Mouse (Mus musculus) limb, embryonic 14.5 days (tissue): ENCODE measurements around the gene Myo9a. TPM values are rescaled to one million over a fixed set of nuclear protein-coding genes. Genes with fewer than 3 reads are reported as not detected.
"Not testable (repeated sequence)": the region's sequence is repeated elsewhere in the genome, so short reads cannot be mapped to it uniquely, and the experiment has no call there.

Source experiments
- ATAC-seq: fragments of 200-750 bp; cut with Nextera tagmentation; 2 replicates; pipeline ENCODE4 v1.8.0; 2017; ENCODE audit warnings: low read depth, moderate number of reproducible peaks, moderate TSS enrichment; ENCODE audit not compliant: low FRiP score
- DNase-seq: peaks from one replicate; pipeline ENCODE4 v3.0.0-alpha.2; 2015; ENCODE audit warnings: low spot score
- H3K27ac ChIP-seq: fragments of 300-500 bp; sonication (generic); replicated peaks from 2 replicates; pipeline ENCODE4 v1.5.1; 2014; ENCODE audit warnings: low read depth, mild to moderate bottlenecking, low read length, moderate library complexity, mixed read lengths
- H3K27me3 ChIP-seq: fragments of 300-500 bp; sonication (generic); 2 replicates; pipeline ENCODE4 v1.6.1; 2014; ENCODE audit warnings: low read length, mixed read lengths; ENCODE audit not compliant: control insufficient read depth, insufficient read depth
- H3K36me3 ChIP-seq: fragments of 300-500 bp; sonication (generic); 2 replicates; pipeline ENCODE4 v1.6.1; 2014; ENCODE audit warnings: mild to moderate bottlenecking, low read length, moderate library complexity, mixed read lengths; ENCODE audit not compliant: control insufficient read depth, insufficient read depth
- H3K4me1 ChIP-seq: fragments of 300-500 bp; sonication (generic); 2 replicates; pipeline ENCODE4 v1.6.1; 2014; ENCODE audit warnings: antibody characterized with exemption, low read length, mixed read lengths; ENCODE audit not compliant: control insufficient read depth, insufficient read depth
- H3K4me2 ChIP-seq: fragments of 300-500 bp; sonication (generic); replicated peaks from 2 replicates; pipeline ENCODE4 v1.6.1; 2014; ENCODE audit warnings: low read depth, mild to moderate bottlenecking, low read length, moderate library complexity; ENCODE audit not compliant: severe bottlenecking
- H3K4me3 ChIP-seq: fragments of 300-500 bp; sonication (generic); replicated peaks from 2 replicates; pipeline ENCODE4 v1.5.1; 2014; ENCODE audit warnings: low read length
- H3K9ac ChIP-seq: fragments of 300-500 bp; sonication (generic); 2 replicates; pipeline ENCODE4 v1.6.1; 2014; ENCODE audit warnings: mild to moderate bottlenecking, low read depth, low read length, moderate library complexity; ENCODE audit not compliant: severe bottlenecking
- H3K9me3 ChIP-seq: fragments of 300-500 bp; sonication (generic); 2 replicates; pipeline ENCODE4 v1.6.1; 2016; ENCODE audit warnings: low read length; ENCODE audit not compliant: control insufficient read depth
- POLR2A ChIP-seq: fragments of 200-500 bp; IDR thresholded peaks from 2 replicates; pipeline ENCODE4 v1.8.0; 2012; ENCODE audit warnings: inconsistent platforms, mild to moderate bottlenecking, moderate library complexity, borderline replicate concordance; ENCODE audit not compliant: insufficient read depth, insufficient read length; ENCODE audit errors: extremely low read depth
- WGBS: fragments of 180-500 bp; shearing (Covaris S2); extraction: QIAGEN DNeasy Blood & Tissue Kit; methylation state at CpG from one replicate; pipeline ENCODE4 v1.1.7; 2014; 5-methylcytosine and 5-hydroxymethylcytosine counted together
- polyA plus RNA-seq, 2 experiments: library from polyadenylated mRNA; depleted of rRNA in 1 of 2; stranded (reverse) in 1 of 2; unstranded in 1 of 2; fragments of >200 nt; fragmentation: Nextera tagmentation in 1 of 2; extraction: Ambion mirVana in 1 of 2; gene quantifications; 2 replicates each; pipeline versions ENCODE4 v1.2.1 to v1.2.3; 2012 to 2014

The Myo9a gene
- polyA plus RNA-seq, 2 experiments: 13.9 to 19.2 TPM

GRCm38 (mm10) chr9:59955692-59956091 lies 205.0 kb downstream of the Myo9a start:
- H3K4me3 ChIP-seq: no peak overlapping the region
- H3K27ac ChIP-seq: peak overlapping the region; percentile 27
- 0 out of 2 replicates have a peak, but pooled peaks cover 3% of the 10 kb centered on the region for H3K4me1 ChIP-seq
- H3K36me3 ChIP-seq: no peaks in the 10 kb centered on the region
- no peak overlapping the region for H3K4me2 ChIP-seq
- no peaks in the 10 kb centered on the region for H3K27me3 ChIP-seq
- peak; percentile 35; the same call in 1 of the 2 replicates for ATAC-seq
- DNase-seq: no peak
- WGBS: 55% methylated on average over 6 of the region's 6 CpGs
- H3K9ac ChIP-seq: no peak overlapping the region
- H3K9me3 ChIP-seq: no peaks in the 10 kb centered on the region
- no peak for TF ChIP-seq POLR2A

GRCm38 (mm10) chr9:59956496-59956895 lies 205.8 kb downstream of the Myo9a start:
- Histone ChIP-seq H3K36me3 (no peaks in the 10 kb centered on the region), H3K9me3 (no peaks in the 10 kb centered on the region), H3K27me3 (no peaks in the 10 kb centered on the region), H3K4me3 (peak overlapping the region; percentile 19; the same call in 1 of the 2 replicates), H3K4me2 (no peak overlapping the region; the same call in 1 of the 2 replicates), H3K4me1 (0 out of 2 replicates have a peak, but pooled peaks cover 4% of the 10 kb centered on the region), H3K27ac (no peak overlapping the region), H3K9ac (no peak overlapping the region)
- no peak for DNase-seq
- TF ChIP-seq POLR2A: no peak
- 24% methylated on average over 6 of the region's 6 CpGs for WGBS
- no peak for ATAC-seq

GRCm38 (mm10) chr9:59958115-59958514 lies 207.4 kb downstream of the Myo9a start:
- H3K27ac ChIP-seq, H3K4me3 ChIP-seq, H3K4me2 ChIP-seq, H3K9ac ChIP-seq, H3K27me3 ChIP-seq, H3K4me1 ChIP-seq, ATAC-seq, DNase-seq, H3K9me3 ChIP-seq, H3K36me3 ChIP-seq: not testable (repeated sequence)
- 33% methylated on average over 1 of the region's 1 CpGs for WGBS

- Histone ChIP-seq H3K4me2 (no peak overlapping the region), H3K4me1 (peaks cover 12% of the 10 kb centered on the region), H3K27ac (no peak overlapping the region), H3K27me3 (no peaks in the 10 kb centered on the region), H3K36me3 (no peaks in the 10 kb centered on the region), H3K9me3 (no peaks in the 10 kb centered on the region), H3K4me3 (no peak overlapping the region), H3K9ac (no peak overlapping the region)
- DNase-seq: peak; percentile 96
- WGBS: 3% methylated on average over 8 of the region's 8 CpGs
- ATAC-seq: peak; percentile 60; the same call in 1 of the 2 replicates
- TF ChIP-seq POLR2A: no peak
These were observed 208.6 kb downstream of the Myo9a start for GRCm38 (mm10) chr9:59959276-59959675.

- no peak within 1 kb of the TSS for H3K4me3 ChIP-seq
- no peaks in the 10 kb centered on the region for H3K9me3 ChIP-seq
- ATAC-seq (no peak), DNase-seq (no peak)
- no peak within 1 kb of the TSS for H3K4me2 ChIP-seq
- TF ChIP-seq POLR2A: no peak
- 78% methylated on average over 10 of the region's 10 CpGs for WGBS
- H3K36me3 ChIP-seq: no peaks in the 10 kb centered on the region
- peaks cover 19% of the 10 kb centered on the region for H3K4me1 ChIP-seq
- no peaks in the 10 kb centered on the region for H3K27me3 ChIP-seq
- peak within 1 kb of the TSS; percentile 46; the same call in 1 of the 2 replicates for H3K27ac ChIP-seq
- no peak within 1 kb of the TSS for H3K9ac ChIP-seq
These were observed 209.9 kb downstream of the Myo9a start, which contains the start of gene Nr2e3 for GRCm38 (mm10) chr9:59960559-59960958. TSS of gene Nr2e3 (minus strand) at chr9:59960659.
